Mouse (Mus musculus): Measurements from ENCODE around the gene Tmem98.

GRCm38 (mm10) chr11:80854430-80854829, 44.5 kb downstream of the Tmem98 start:
- TF ChIP-seq CTCF (IDR thresholded peaks at IDR 0.05; ENCODE audit: borderline replicate concordance, control insufficient read depth, extremely low read depth, insufficient read depth, low read length, poor library complexity) (no peak), POLR2A (IDR thresholded peaks at IDR 0.05; ENCODE audit: control insufficient read depth, extremely low read depth, insufficient read depth, low read length, poor library complexity) (no peak)
